Mouse (Mus musculus): ENCODE results near the gene Pdcd4. TPM values are rescaled to one million over a fixed set of nuclear protein-coding genes. Genes with fewer than 3 reads are reported as not detected.
A peak's percentile ranks its signal among the peaks of the same experiment; 100 is the strongest.
"Not testable (repeated sequence)": the region's sequence is repeated elsewhere in the genome, so short reads cannot be mapped to it uniquely, and the experiment has no call there.

The Pdcd4 gene
- polyA plus RNA-seq, 1 experiment: 8.0 TPM

GRCm38 (mm10) chr19:53934046-53934445 is 42.0 kb downstream of the Pdcd4 start:
- no peak for TF ChIP-seq CTCF (IDR thresholded peaks at IDR 0.05; ENCODE audit: insufficient read depth, low read length)
- TF ChIP-seq POLR2A (IDR thresholded peaks at IDR 0.05; ENCODE audit: borderline replicate concordance, extremely low read depth, low read depth, low read length): no peak
- H3K4me3 ChIP-seq (replicated peaks; ENCODE audit: extremely low read depth, low read depth, low read length): no peak overlapping the region
- H3K4me1 ChIP-seq (ENCODE audit: control insufficient read depth, insufficient read depth, low read length): peaks cover 3% of the 10 kb centered on the region
- no peak for DNase-seq

- no peak for DNase-seq
- Histone ChIP-seq H3K4me3 (replicated peaks; ENCODE audit: extremely low read depth, low read depth, low read length) (no peak overlapping the region), H3K4me1 (ENCODE audit: control insufficient read depth, insufficient read depth, low read length) (no peaks in the 10 kb centered on the region)
- no peak for TF ChIP-seq POLR2A (IDR thresholded peaks at IDR 0.05; ENCODE audit: borderline replicate concordance, extremely low read depth, low read depth, low read length)
- TF ChIP-seq CTCF (IDR thresholded peaks at IDR 0.05; ENCODE audit: insufficient read depth, low read length): no peak
- 72% methylated on average over 4 of the region's 4 CpGs for WGBS
These were observed 47.4 kb downstream of the Pdcd4 start for GRCm38 (mm10) chr19:53939467-53939866.

- no peak for TF ChIP-seq CTCF (IDR thresholded peaks at IDR 0.05; ENCODE audit: insufficient read depth, low read length)
- no peak for TF ChIP-seq POLR2A (IDR thresholded peaks at IDR 0.05; ENCODE audit: borderline replicate concordance, extremely low read depth, low read depth, low read length)
- DNase-seq: no peak
- WGBS: 78% methylated on average over 4 of the region's 4 CpGs
- H3K4me3 ChIP-seq (replicated peaks; ENCODE audit: extremely low read depth, low read depth, low read length): no peak overlapping the region
- H3K4me1 ChIP-seq (ENCODE audit: control insufficient read depth, insufficient read depth, low read length): peaks cover 3% of the 10 kb centered on the region; the same call in 1 of the 2 replicates
These were observed 49.1 kb downstream of the Pdcd4 start for GRCm38 (mm10) chr19:53941139-53941538.

GRCm38 (mm10) chr19:53942342-53942741 is 50.3 kb downstream of the Pdcd4 start:
- TF ChIP-seq POLR2A (IDR thresholded peaks at IDR 0.05; ENCODE audit: borderline replicate concordance, extremely low read depth, low read depth, low read length) (no peak), CTCF (IDR thresholded peaks at IDR 0.05; ENCODE audit: insufficient read depth, low read length) (no peak)
- 81% methylated on average over 2 of the region's 2 CpGs for WGBS
- H3K4me1 ChIP-seq (ENCODE audit: control insufficient read depth, insufficient read depth, low read length): peaks cover 5% of the 10 kb centered on the region
- H3K4me3 ChIP-seq (replicated peaks; ENCODE audit: extremely low read depth, low read depth, low read length): no peak overlapping the region
- no peak for DNase-seq

- H3K4me1 ChIP-seq (ENCODE audit: control insufficient read depth, insufficient read depth, low read length): peaks cover 8% of the 10 kb centered on the region
- TF ChIP-seq POLR2A (IDR thresholded peaks at IDR 0.05; ENCODE audit: borderline replicate concordance, extremely low read depth, low read depth, low read length) (peak; percentile 95), CTCF (IDR thresholded peaks at IDR 0.05; ENCODE audit: insufficient read depth, low read length) (no peak)
- H3K4me3 ChIP-seq (replicated peaks; ENCODE audit: extremely low read depth, low read depth, low read length): peak within 1 kb of the TSS; percentile 87
- under 1% methylated on average over 62 of the region's 62 CpGs for WGBS
- DNase-seq: peak; percentile 96
These were observed 52.1 kb downstream of the Pdcd4 start, which contains the start of the genes Shoc2 and Bbip1 for GRCm38 (mm10) chr19:53943802-53944785. Gene Shoc2 (plus strand): TSS chr19:53944306. Gene Bbip1 (minus strand): TSS chr19:53944627.

- TF ChIP-seq CTCF (IDR thresholded peaks at IDR 0.05; ENCODE audit: insufficient read depth, low read length) (no peak), POLR2A (IDR thresholded peaks at IDR 0.05; ENCODE audit: borderline replicate concordance, extremely low read depth, low read depth, low read length) (peak; percentile 77)
- WGBS: 2% methylated on average over 38 of the region's 47 CpGs
- DNase-seq: no peak
- H3K4me1 ChIP-seq (ENCODE audit: control insufficient read depth, insufficient read depth, low read length): peaks cover 10% of the 10 kb centered on the region
- peak overlapping the region; percentile 66 for H3K4me3 ChIP-seq (replicated peaks; ENCODE audit: extremely low read depth, low read depth, low read length)
These were observed 52.7 kb downstream of the Pdcd4 start for GRCm38 (mm10) chr19:53944786-53945169.

- 3% methylated on average over 64 of the region's 69 CpGs for WGBS
- TF ChIP-seq POLR2A (IDR thresholded peaks at IDR 0.05; ENCODE audit: borderline replicate concordance, extremely low read depth, low read depth, low read length) (no peak), CTCF (IDR thresholded peaks at IDR 0.05; ENCODE audit: insufficient read depth, low read length) (no peak)
- peak overlapping the region; percentile 84 for H3K4me3 ChIP-seq (replicated peaks; ENCODE audit: extremely low read depth, low read depth, low read length)
- DNase-seq: peak; percentile 53
- H3K4me1 ChIP-seq (ENCODE audit: control insufficient read depth, insufficient read depth, low read length): peaks cover 10% of the 10 kb centered on the region
These were observed 53.4 kb downstream of the Pdcd4 start for GRCm38 (mm10) chr19:53945171-53946042.

- TF ChIP-seq POLR2A (IDR thresholded peaks at IDR 0.05; ENCODE audit: borderline replicate concordance, extremely low read depth, low read depth, low read length): no peak
- TF ChIP-seq CTCF (IDR thresholded peaks at IDR 0.05; ENCODE audit: insufficient read depth, low read length): no peak
- Histone ChIP-seq H3K4me3 (replicated peaks; ENCODE audit: extremely low read depth, low read depth, low read length) (no peak overlapping the region), H3K4me1 (ENCODE audit: control insufficient read depth, insufficient read depth, low read length) (no peaks in the 10 kb centered on the region)
- no peak for DNase-seq
- 92% methylated on average over 2 of the region's 2 CpGs for WGBS
These were observed 65.5 kb downstream of the Pdcd4 start for GRCm38 (mm10) chr19:53957513-53957912.

GRCm38 (mm10) chr19:53962511-53962910 is 70.5 kb downstream of the Pdcd4 start:
- WGBS: 77% methylated on average over 4 of the region's 4 CpGs
- DNase-seq: no peak
- TF ChIP-seq POLR2A (IDR thresholded peaks at IDR 0.05; ENCODE audit: borderline replicate concordance, extremely low read depth, low read depth, low read length): no peak
- no peak for TF ChIP-seq CTCF (IDR thresholded peaks at IDR 0.05; ENCODE audit: insufficient read depth, low read length)
- no peak overlapping the region for H3K4me3 ChIP-seq (replicated peaks; ENCODE audit: extremely low read depth, low read depth, low read length)
- no peaks in the 10 kb centered on the region for H3K4me1 ChIP-seq (ENCODE audit: control insufficient read depth, insufficient read depth, low read length)

GRCm38 (mm10) chr19:53964347-53964746 is 72.3 kb downstream of the Pdcd4 start:
- H3K4me3 ChIP-seq (replicated peaks; ENCODE audit: extremely low read depth, low read depth, low read length): not testable (repeated sequence)
- WGBS: 95% methylated on average over 3 of the region's 3 CpGs

More at GRCm38 (mm10) chr19:53964347-53964746, 72.3 kb downstream of the Pdcd4 start:
- not testable (repeated sequence) for H3K4me1 ChIP-seq (ENCODE audit: control insufficient read depth, insufficient read depth, low read length); DNase-seq
